Mouse (Mus musculus) liver, postnatal 0 days (tissue): ENCODE results near the gene Caln1. TPM values are rescaled to one million over a fixed set of nuclear protein-coding genes. Genes with fewer than 3 reads are reported as not detected.

ENCODE experiments used
- ATAC-seq: fragments of 200-750 bp; cut with Nextera tagmentation; 2 replicates; pipeline ENCODE4 v1.8.0; 2017; ENCODE audit warnings: mild to moderate bottlenecking, moderate library complexity
- DNase-seq: peaks from one replicate; pipeline ENCODE4 v3.0.0-alpha.2; 2016
- H3K27ac ChIP-seq: fragments of 300-500 bp; sonication (generic); 2 replicates; pipeline ENCODE4 v1.5.1; 2014; ENCODE audit warnings: antibody characterized with exemption, moderate library complexity, mild to moderate bottlenecking, low read depth
- H3K27me3 ChIP-seq: fragments of 300-500 bp; sonication (generic); 2 replicates; pipeline ENCODE4 v1.6.1; 2014; ENCODE audit warnings: low read length, control low read depth, mixed read lengths; ENCODE audit not compliant: insufficient read depth
- H3K36me3 ChIP-seq: fragments of 300-500 bp; sonication (generic); replicated peaks from 2 replicates; pipeline ENCODE4 v1.6.1; 2014; ENCODE audit warnings: mild to moderate bottlenecking, control low read depth, low read length, moderate library complexity, mixed read lengths; ENCODE audit not compliant: insufficient read depth
- H3K4me1 ChIP-seq: fragments of 300-500 bp; sonication (generic); 2 replicates; pipeline ENCODE4 v1.6.1; 2014; ENCODE audit warnings: antibody characterized with exemption, mild to moderate bottlenecking, control low read depth; ENCODE audit not compliant: insufficient read depth
- H3K4me2 ChIP-seq: fragments of 300-500 bp; sonication (generic); 2 replicates; pipeline ENCODE4 v1.6.1; 2014; ENCODE audit warnings: low read depth, mild to moderate bottlenecking, low read length, moderate library complexity, mixed read lengths
- H3K4me3 ChIP-seq: fragments of 300-500 bp; sonication (generic); 2 replicates; pipeline ENCODE4 v1.5.1; 2014; ENCODE audit warnings: low read depth, low read length
- H3K9ac ChIP-seq: fragments of 300-500 bp; sonication (generic); replicated peaks from 2 replicates; pipeline ENCODE4 v1.6.1; 2014; ENCODE audit warnings: mild to moderate bottlenecking, moderate library complexity
- H3K9me3 ChIP-seq: fragments of 300-500 bp; sonication (generic); 2 replicates; pipeline ENCODE4 v1.6.1; 2016; ENCODE audit warnings: mild to moderate bottlenecking, control low read depth, low read length, mixed read lengths
- CTCF ChIP-seq: sonication (generic); IDR thresholded peaks from 2 replicates; pipeline ENCODE4 v1.5.1; 2016; ENCODE audit warnings: antibody characterized with exemption, low read depth
- EP300 ChIP-seq: IDR thresholded peaks from 2 replicates; pipeline ENCODE4 v1.6.1; 2016; ENCODE audit warnings: antibody characterized with exemption, low read depth, mild to moderate bottlenecking
- WGBS: fragments of 180-500 bp; shearing (Covaris S2); extraction: QIAGEN DNeasy Blood & Tissue Kit; methylation state at CpG from one replicate; pipeline ENCODE4 v1.1.7; 2014; ENCODE audit not compliant: insufficient replicate concordance; 5-methylcytosine and 5-hydroxymethylcytosine counted together
- polyA plus RNA-seq: library from polyadenylated mRNA; unstranded; fragments of >200 nt; fragmentation: Nextera tagmentation; extraction: Ambion mirVana; gene quantifications from 2 replicates; pipeline ENCODE4 v1.2.1, GENCODE M21; 2015

Caln1 gene
- polyA plus RNA-seq, 1 experiment from 2014 or later: 3.0 TPM

DNA sequence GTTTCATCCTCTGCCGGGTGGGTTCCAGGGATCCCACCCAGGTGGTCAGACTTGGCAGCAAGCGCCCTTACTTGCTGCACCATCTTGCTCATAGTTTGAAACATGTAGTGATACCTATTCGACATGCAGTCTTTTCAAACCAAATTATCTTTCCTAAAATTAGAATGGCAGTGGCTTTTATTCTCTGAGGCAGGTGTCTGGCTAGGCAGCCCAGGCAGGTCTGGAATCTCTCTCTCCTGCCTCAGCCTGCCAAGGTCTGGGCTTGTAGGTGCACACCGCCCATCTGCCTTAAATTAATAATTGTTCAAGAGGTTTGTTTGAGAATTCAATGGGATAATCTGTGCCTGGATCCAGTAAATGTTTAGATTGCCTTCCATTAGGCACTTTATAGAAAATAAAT is 38.5 kb upstream of the Caln1 start:
- Histone ChIP-seq H3K9ac (no peak overlapping the region), H3K36me3 (peaks cover 18% of the 10 kb centered on the region), H3K9me3 (no peaks in the 10 kb centered on the region), H3K27me3 (no peaks in the 10 kb centered on the region), H3K4me2 (no peak overlapping the region), H3K4me3 (no peak overlapping the region), H3K4me1 (no peaks in the 10 kb centered on the region), H3K27ac (no peak overlapping the region)
- TF ChIP-seq EP300: no peak
- no peak for TF ChIP-seq CTCF
- DNase-seq (no peak), ATAC-seq (no peak)
- 86% methylated on average over 4 of the region's 4 CpGs for WGBS

DNA sequence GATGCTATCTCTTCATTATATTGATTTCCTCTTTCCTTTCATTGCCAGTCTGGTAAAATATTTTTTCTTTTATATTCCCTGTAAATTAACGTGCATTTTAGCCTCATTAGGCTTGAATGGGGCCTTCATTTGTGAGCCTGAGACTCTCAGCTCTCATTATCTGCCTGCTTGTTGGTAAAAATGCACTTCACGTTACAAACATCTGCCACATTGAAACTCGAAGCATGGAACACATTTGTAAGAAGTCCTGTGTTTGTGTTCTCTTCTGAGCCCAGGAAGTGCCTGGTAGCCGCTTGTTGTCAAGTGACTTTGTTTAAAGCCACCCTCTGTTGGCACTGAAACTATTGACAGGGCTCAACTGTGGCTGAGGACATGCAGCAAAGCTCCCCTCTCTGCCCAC is 38.0 kb upstream of the Caln1 start:
- WGBS: 78% methylated on average over 4 of the region's 4 CpGs
- no peak for TF ChIP-seq EP300
- no peak for TF ChIP-seq CTCF
- Histone ChIP-seq H3K4me1 (no peaks in the 10 kb centered on the region), H3K9me3 (no peaks in the 10 kb centered on the region), H3K4me3 (no peak overlapping the region), H3K4me2 (no peak overlapping the region), H3K27ac (no peak overlapping the region), H3K27me3 (no peaks in the 10 kb centered on the region), H3K9ac (no peak overlapping the region), H3K36me3 (peaks cover 19% of the 10 kb centered on the region)
- ATAC-seq: no peak
- DNase-seq: no peak

DNA sequence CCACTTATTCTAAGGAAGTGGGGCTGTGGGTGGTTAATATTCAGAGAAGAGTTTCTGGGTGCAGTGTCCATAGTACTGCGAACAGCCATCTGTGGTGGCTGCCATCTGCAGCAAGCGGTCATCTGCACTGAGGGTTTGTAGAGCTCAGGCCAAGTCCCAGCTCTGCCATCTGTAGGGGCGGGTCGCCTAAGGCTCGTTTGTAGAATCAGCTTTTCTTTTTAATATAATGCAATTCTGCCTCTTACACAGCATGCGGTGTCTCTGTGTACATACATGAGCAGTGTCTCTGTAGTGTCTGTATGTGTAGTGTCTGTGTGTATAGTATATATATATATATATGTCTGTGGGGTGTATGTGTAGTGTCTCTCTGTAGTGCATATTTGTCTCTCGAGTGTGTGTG is 35.7 kb upstream of the Caln1 start:
- no peak for ATAC-seq
- no peak overlapping the region for H3K9ac ChIP-seq
- H3K4me2 ChIP-seq: no peak overlapping the region
- TF ChIP-seq CTCF: no peak
- TF ChIP-seq EP300: no peak
- H3K4me1 ChIP-seq: no peaks in the 10 kb centered on the region
- no peak overlapping the region for H3K27ac ChIP-seq
- no peak for DNase-seq
- peaks cover 20% of the 10 kb centered on the region for H3K36me3 ChIP-seq
- H3K4me3 ChIP-seq: no peak overlapping the region
- 86% methylated on average over 7 of the region's 7 CpGs for WGBS
- H3K9me3 ChIP-seq: no peaks in the 10 kb centered on the region
- H3K27me3 ChIP-seq: no peaks in the 10 kb centered on the region

DNA sequence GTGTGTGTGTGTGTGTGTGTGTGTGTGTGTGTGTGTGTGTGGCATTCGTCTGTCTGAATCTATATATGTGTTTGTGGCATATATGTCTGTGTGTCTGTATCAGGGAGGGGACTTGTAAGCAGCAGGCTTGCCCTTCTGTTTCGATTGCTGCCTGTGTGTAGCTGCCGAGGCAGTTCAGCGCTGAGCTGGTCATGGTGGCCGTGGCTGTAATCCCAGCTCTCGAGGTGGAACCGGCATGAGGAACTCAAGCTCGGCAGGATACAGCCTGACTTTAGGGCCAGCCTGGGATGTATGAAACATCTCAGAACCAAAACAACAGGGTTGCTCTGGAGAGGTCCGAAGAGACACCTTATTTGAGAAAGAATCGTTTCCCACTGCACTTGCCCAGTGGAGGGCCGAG is 35.3 kb upstream of the Caln1 start:
- Histone ChIP-seq H3K9ac (no peak overlapping the region), H3K36me3 (peaks cover 19% of the 10 kb centered on the region), H3K4me1 (no peaks in the 10 kb centered on the region), H3K4me2 (no peak overlapping the region), H3K9me3 (no peaks in the 10 kb centered on the region), H3K4me3 (no peak overlapping the region), H3K27me3 (no peaks in the 10 kb centered on the region), H3K27ac (no peak overlapping the region)
- WGBS: 84% methylated on average over 11 of the region's 11 CpGs
- DNase-seq (no peak), ATAC-seq (no peak)
- TF ChIP-seq EP300: no peak
- no peak for TF ChIP-seq CTCF

DNA sequence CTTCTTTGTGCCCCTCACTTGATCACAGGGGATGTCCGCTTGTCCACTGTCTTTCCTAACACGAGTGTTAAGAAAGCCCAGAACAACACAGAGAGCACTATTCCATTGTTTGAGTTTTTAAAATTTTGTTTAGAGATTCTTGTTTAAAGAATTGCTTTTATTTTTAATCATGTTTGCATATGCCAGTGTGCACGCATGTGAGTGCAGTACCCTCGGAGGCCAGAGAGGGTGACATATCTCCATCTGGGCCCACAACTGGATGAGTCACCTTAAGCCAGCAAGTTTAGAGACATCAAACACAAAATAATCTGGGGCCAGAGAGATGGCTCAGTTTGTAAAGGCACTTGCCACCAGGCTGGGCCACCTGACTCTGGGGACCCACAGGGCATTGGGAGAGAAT is 33.8 kb upstream of the Caln1 start:
- Histone ChIP-seq H3K4me2 (no peak overlapping the region), H3K9me3 (no peaks in the 10 kb centered on the region), H3K27ac (no peak overlapping the region), H3K4me1 (no peaks in the 10 kb centered on the region), H3K27me3 (no peaks in the 10 kb centered on the region), H3K4me3 (no peak overlapping the region), H3K9ac (no peak overlapping the region), H3K36me3 (peaks cover 23% of the 10 kb centered on the region)
- WGBS: 91% methylated on average over 4 of the region's 4 CpGs
- TF ChIP-seq EP300 (no peak), CTCF (no peak)
- no peak for DNase-seq
- no peak for ATAC-seq

DNA sequence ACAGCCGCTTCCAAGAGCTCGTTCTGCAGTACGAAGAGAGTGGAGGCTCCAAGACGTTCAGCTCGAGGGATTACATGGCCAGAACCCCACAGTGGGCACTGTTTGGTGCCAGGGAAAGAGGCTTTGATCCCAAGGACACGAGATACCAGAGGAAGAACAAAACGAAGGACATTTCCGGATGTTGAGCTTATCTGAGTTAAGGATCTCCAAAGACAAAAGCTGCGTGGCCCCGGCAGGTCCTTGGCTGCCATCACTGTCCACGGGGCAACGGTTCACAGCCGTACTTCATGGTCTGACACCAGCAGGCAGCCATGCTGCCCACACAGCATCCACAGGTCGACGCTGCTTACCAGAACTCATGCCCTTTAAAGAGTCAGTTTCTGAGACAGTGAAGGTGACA is 28.6 kb upstream of the Caln1 start:
- ATAC-seq: no peak
- WGBS: 88% methylated on average over 15 of the region's 15 CpGs
- peaks cover 26% of the 10 kb centered on the region for H3K36me3 ChIP-seq

DNA sequence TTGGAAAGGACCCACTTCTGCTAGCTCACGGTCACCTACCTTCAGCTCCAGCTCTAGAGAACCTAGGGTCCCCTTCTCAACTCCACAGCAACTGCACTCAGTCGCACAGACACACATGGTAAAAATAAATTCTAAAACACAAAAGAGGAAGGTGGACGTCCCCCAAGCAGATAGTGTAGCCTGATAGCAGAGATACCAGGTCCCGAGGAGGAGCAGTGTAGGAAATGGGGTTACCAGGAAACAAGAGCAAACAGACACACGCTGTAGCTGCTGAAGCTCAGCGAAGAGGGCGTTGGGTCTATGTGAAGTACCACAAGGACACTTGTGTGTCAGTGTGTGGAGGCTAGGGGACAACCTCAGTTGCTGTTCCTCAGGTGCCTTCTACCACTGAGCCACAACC is 24.3 kb upstream of the Caln1 start:
- H3K27ac ChIP-seq: no peak overlapping the region
- H3K36me3 ChIP-seq: peaks cover 13% of the 10 kb centered on the region
- TF ChIP-seq EP300 (no peak), CTCF (no peak)
- no peak for ATAC-seq
- no peak overlapping the region for H3K4me3 ChIP-seq
- WGBS: 55% methylated on average over 7 of the region's 7 CpGs
- H3K9ac ChIP-seq: no peak overlapping the region
- DNase-seq: no peak
- H3K4me2 ChIP-seq: no peak overlapping the region
- no peaks in the 10 kb centered on the region for H3K4me1 ChIP-seq
- no peaks in the 10 kb centered on the region for H3K9me3 ChIP-seq
- H3K27me3 ChIP-seq: no peaks in the 10 kb centered on the region

More for the DNA sequence above, 28.6 kb upstream of the Caln1 start:
- TF ChIP-seq EP300 (no peak), CTCF (no peak)
- no peak overlapping the region for H3K9ac ChIP-seq
- no peaks in the 10 kb centered on the region for H3K4me1 ChIP-seq
- no peaks in the 10 kb centered on the region for H3K27me3 ChIP-seq
- H3K4me2 ChIP-seq: no peak overlapping the region
- H3K9me3 ChIP-seq: no peaks in the 10 kb centered on the region
- no peak overlapping the region for H3K27ac ChIP-seq
- H3K4me3 ChIP-seq: no peak overlapping the region
- no peak for DNase-seq
